Mouse (Mus musculus) testis, postnatal 10 days (tissue): ENCODE measurements around the gene Apobec1.
"Not testable (repeated sequence)": the region's sequence is repeated elsewhere in the genome, so short reads cannot be mapped to it uniquely, and the experiment has no call there.

Source experiments
- DNase-seq: peaks from one replicate; pipeline ENCODE4 v3.0.0; 2021; ENCODE audit warnings: low spot score

Apobec1 gene

GRCm38 (mm10) chr6:122560427-122560826 lies 41.8 kb downstream of the Apobec1 start:
- peak; percentile 82 for DNase-seq

- peak; percentile 74 for DNase-seq
These were observed 45.2 kb downstream of the Apobec1 start for GRCm38 (mm10) chr6:122556959-122557561.

- no peak for DNase-seq
These were observed 47.0 kb downstream of the Apobec1 start for GRCm38 (mm10) chr6:122555266-122555665.

- no peak for DNase-seq
These were observed 48.1 kb downstream of the Apobec1 start for GRCm38 (mm10) chr6:122554102-122554501.

DNA sequence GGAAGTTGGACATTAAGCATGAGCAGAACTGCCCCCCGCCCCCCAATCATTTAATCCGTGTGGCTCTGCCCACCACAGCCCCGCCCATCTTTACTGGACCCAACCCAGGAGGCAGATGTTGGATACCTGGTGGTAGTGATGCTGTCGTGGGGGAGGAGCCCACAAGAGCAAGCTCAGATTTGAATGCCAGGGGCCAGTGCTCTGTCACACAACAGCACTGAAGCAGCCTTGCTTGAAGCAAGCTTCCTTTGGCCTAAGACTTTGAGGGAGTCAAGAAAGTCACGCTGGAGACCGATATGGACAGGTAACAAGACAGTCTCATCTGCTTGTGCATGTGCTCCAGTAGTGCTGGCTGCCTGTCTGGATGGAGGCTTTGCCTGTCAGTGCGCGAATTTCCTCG lies 48.6 kb downstream of the Apobec1 start, which contains the start of gene Aicda:
Gene Aicda, plus strand, starts transcription at position 196 of the 400 bp plus-strand sequence.
- no peak for DNase-seq

- DNase-seq, result no peak
These were observed 56.3 kb downstream of the Apobec1 start for GRCm38 (mm10) chr6:122545948-122546347.

DNA sequence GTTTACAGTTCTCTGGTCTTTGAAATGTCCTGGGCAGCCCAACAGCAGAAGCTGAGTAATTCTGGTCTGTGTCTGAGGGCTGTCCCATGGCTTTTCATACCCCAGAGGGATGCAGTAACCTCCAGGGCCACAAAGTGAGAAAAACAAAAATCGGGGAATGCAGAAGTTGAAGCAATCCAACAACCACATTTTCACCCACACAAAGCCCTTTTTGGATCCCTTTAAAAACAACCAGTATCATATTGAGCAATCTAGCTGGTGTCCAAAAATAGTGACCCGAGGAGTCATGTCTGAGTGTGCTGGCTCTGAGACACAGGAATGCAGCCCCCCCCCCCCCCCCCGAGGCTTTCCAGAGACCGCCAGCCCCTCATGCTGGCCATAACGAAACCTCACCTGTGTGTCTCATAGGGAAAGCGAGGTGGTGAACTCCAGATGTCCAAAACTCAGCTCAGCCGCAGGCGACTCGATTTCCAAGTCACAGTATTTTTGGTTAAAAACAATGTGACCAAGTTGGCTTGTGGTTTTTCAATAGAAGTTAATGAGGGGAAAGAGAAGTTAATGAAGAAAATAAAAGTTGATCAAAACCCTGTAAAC lies 56.9 kb downstream of the Apobec1 start:
- DNase-seq, result no peak

DNA sequence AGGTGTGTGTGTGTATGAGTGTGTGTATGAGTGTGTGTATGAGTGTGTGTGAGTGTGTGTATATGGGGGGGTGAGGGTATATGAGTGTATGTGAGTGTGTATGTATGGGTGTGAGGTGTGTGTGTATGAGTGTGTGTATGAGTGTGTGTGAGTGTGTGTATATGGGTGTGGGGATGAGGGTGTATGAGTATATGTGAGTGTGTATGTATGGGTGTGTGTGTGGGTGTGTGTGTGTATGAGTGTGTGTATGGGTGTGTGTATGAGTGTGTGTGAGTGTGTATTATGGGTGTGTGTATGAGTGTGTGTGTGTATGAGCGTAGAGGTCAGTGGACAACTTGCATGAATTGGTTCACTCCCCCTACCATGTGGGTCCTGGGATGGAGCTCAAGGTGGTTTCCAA lies 57.6 kb downstream of the Apobec1 start:
- DNase-seq, result no peak

DNA sequence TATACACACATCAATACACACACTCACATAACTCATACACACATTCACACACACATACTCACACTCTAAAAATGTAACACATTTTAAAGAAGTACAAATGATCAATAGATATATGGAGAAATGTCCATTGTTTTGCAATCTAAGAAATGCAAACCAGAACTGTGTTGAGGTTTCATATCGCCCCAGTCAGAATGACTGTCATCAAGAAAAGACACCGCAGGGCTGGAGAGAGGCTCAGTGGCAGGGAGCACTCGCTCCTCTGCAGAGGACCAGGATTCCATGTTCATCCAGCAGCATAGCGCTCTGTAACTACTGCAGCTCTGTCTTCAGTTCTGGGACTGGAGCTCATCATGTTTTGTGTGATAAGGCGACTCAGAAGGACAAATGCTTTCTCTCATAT lies 58.7 kb downstream of the Apobec1 start:
- DNase-seq, result no peak

DNA sequence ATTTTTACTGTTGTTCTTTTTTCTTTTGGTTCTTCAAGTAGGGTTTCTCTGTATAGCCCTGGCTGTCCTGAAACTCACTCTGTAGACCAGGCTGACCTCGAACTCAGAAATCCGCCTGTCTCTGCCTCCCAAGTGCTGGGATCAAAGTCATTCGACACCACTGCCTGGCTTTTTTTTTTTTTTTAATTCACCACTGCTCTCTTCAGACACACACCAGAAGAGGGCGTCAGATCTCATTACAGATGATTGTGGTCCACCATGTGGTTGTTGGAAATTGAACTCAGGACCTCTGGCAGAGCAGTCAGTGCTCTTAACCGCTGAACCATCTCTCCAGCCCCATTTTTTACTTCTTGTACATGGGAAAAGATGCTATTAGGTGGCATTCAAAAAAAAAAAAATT lies 59.8 kb downstream of the Apobec1 start:
- DNase-seq, result not testable (repeated sequence)

GRCm38 (mm10) chr6:122539564-122539963 lies 62.7 kb downstream of the Apobec1 start:
- no peak for DNase-seq

- no peak for DNase-seq
These were observed 68.2 kb downstream of the Apobec1 start for GRCm38 (mm10) chr6:122534032-122534431.

GRCm38 (mm10) chr6:122532883-122533302 lies 69.4 kb downstream of the Apobec1 start:
- no peak for DNase-seq

- DNase-seq, result no peak
These were observed 70.6 kb downstream of the Apobec1 start for GRCm38 (mm10) chr6:122531466-122532174.

DNA sequence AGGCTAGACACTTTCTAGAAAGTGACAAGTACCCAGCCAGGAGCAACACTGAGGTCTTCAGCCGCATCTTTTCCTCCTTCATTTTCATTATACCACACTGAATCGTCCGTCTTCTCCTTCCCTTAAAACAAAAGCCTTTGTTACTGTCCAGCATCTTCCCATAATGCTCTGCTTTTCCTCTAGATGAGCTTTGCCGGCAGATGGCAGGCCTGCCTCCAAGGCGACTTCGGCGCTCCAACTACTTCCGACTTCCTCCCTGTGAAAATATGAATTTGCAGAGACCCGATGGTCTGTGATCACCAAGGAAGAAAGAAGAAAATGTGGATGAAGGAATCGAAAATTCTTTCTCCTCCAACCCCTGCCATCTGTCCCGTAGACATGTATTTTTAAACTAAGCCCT lies 74.1 kb downstream of the Apobec1 start:
- no peak for DNase-seq
